Mouse (Mus musculus) heart, postnatal 0 days (tissue): ENCODE data around the gene Upf3a. TPM values are rescaled to one million over a fixed set of nuclear protein-coding genes. Genes with fewer than 3 reads are reported as not detected.
"Not testable (repeated sequence)": the region's sequence is repeated elsewhere in the genome, so short reads cannot be mapped to it uniquely, and the experiment has no call there.

Experiments used
- ATAC-seq: fragments of 200-750 bp; cut with Nextera tagmentation; 2 replicates; pipeline ENCODE4 v1.8.0; 2017; ENCODE audit warnings: low read depth, moderate number of reproducible peaks, moderate library complexity; ENCODE audit not compliant: insufficient read depth
- DNase-seq: peaks from one replicate; pipeline ENCODE4 v3.0.0-alpha.2; 2016; ENCODE audit warnings: low spot score
- H3K27ac ChIP-seq: fragments of 300-500 bp; sonication (generic); 2 replicates; pipeline ENCODE4 v1.5.1; 2014; ENCODE audit warnings: low read depth, mild to moderate bottlenecking
- H3K27me3 ChIP-seq: fragments of 300-500 bp; sonication (generic); 2 replicates; pipeline ENCODE4 v1.6.1; 2014; ENCODE audit warnings: low read length, mixed read lengths; ENCODE audit not compliant: control insufficient read depth, insufficient read depth
- H3K36me3 ChIP-seq: fragments of 300-500 bp; sonication (generic); replicated peaks from 2 replicates; pipeline ENCODE4 v1.6.1; 2014; ENCODE audit warnings: low read length, mixed read lengths; ENCODE audit not compliant: control insufficient read depth, insufficient read depth
- H3K4me1 ChIP-seq: fragments of 300-500 bp; sonication (generic); 2 replicates; pipeline ENCODE4 v1.6.1; 2014; ENCODE audit warnings: antibody characterized with exemption; ENCODE audit not compliant: control insufficient read depth, insufficient read depth
- H3K4me2 ChIP-seq: fragments of 300-500 bp; sonication (generic); 2 replicates; pipeline ENCODE4 v1.6.1; 2014; ENCODE audit warnings: low read depth, mild to moderate bottlenecking, low read length, moderate library complexity
- H3K4me3 ChIP-seq: fragments of 300-500 bp; sonication (generic); 2 replicates; pipeline ENCODE4 v1.5.1; 2014; ENCODE audit warnings: low read depth, low read length
- H3K9ac ChIP-seq: fragments of 300-500 bp; sonication (generic); replicated peaks from 2 replicates; pipeline ENCODE4 v1.6.1; 2014; ENCODE audit warnings: low read depth, low read length, mixed read lengths
- H3K9me3 ChIP-seq: fragments of 300-500 bp; sonication (generic); replicated peaks from 2 replicates; pipeline ENCODE4 v1.6.1; 2016; ENCODE audit warnings: low read length; ENCODE audit not compliant: control insufficient read depth
- CTCF ChIP-seq: IDR thresholded peaks from 2 replicates; pipeline ENCODE4 v1.5.1; 2016; ENCODE audit warnings: antibody characterized with exemption, control low read depth, low read depth
- EP300 ChIP-seq: IDR thresholded peaks from 2 replicates; pipeline ENCODE4 v1.6.1; 2016; ENCODE audit warnings: antibody characterized with exemption, low read depth
- WGBS: fragments of 180-500 bp; shearing (Covaris S2); extraction: QIAGEN DNeasy Blood & Tissue Kit; methylation state at CpG from one replicate; pipeline ENCODE4 v1.1.7; 2014; 5-methylcytosine and 5-hydroxymethylcytosine counted together
- polyA plus RNA-seq: library from polyadenylated mRNA; unstranded; fragments of >200 nt; fragmentation: Nextera tagmentation; extraction: Ambion mirVana; gene quantifications from 2 replicates; pipeline ENCODE4 v1.2.1, GENCODE M21; 2015
- total RNA-seq: library from RNA; depleted of rRNA; stranded (reverse); fragments of >200 nt; gene quantifications from 2 replicates; pipeline ENCODE4 v1.2.3, GENCODE M21; 2014; ENCODE audit warnings: low replicate concordance; rRNA removed

Upf3a gene
- total and polyA plus RNA-seq, 2 experiments from 2014 or later: 5.8 to 19.6 TPM

DNA sequence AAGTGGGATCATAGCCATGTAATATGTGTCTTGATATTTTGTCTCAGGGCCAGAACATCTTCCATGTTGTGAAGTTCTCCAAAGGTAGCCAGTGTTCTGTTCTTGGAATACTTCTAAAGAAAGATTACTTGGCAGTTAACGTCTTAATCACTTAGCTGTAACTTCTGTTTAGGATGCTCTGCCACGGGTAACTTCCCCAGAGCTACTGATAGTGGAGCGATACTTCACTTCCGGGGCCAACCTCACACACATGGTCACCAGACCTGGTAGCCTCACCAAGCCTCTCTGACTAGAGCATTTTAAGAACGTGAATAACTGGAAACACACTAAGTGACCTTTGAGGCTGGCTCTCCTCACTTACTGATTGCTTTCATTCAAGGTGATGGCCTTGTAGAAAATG, 14.2 kb downstream of the Upf3a start:
- H3K36me3 ChIP-seq: peaks cover 50% of the 10 kb centered on the region
- no peak overlapping the region for H3K4me3 ChIP-seq
- no peak for ATAC-seq

DNA sequence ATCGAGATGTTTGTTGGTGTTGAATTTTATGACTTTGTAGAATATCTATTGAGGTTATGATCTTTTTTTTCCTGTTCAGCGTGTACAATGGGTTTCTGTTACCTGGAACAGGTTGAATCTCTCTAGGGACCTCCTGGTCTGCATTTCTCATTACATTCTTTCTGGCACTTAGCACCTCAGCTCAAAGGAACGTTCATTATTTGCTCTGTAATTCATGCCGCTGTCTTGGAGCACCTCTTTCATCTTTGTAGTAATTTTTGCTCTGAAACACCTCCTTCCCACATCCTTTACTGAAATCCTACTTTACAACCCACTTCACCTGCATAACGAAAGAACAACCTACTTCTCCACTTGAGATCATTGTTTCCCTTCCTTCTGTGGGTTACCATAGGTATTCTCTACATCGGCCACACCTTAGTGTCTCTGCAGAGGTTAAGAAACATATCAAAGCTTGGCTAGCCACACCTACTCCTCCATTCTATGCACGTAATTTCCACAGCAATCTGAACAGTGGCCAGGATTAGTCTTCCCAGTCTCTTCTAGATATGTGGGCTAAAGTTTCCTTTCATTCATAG, 43.3 kb downstream of the Upf3a start:
- TF ChIP-seq EP300: no peak
- TF ChIP-seq CTCF: no peak
- ATAC-seq: no peak
- H3K4me3 ChIP-seq: no peak overlapping the region
- DNase-seq: no peak
- WGBS: 64% methylated on average over 7 of the region's 7 CpGs
- H3K4me1 ChIP-seq: no peaks in the 10 kb centered on the region
- H3K36me3 ChIP-seq: no peaks in the 10 kb centered on the region
- no peaks in the 10 kb centered on the region for H3K9me3 ChIP-seq
- no peak overlapping the region for H3K9ac ChIP-seq
- no peaks in the 10 kb centered on the region for H3K27me3 ChIP-seq
- no peak overlapping the region for H3K4me2 ChIP-seq
- H3K27ac ChIP-seq: no peak overlapping the region

More for the DNA sequence above, 14.2 kb downstream of the Upf3a start:
- WGBS: 83% methylated on average over 5 of the region's 5 CpGs
- H3K4me2 ChIP-seq: no peak overlapping the region
- no peaks in the 10 kb centered on the region for H3K9me3 ChIP-seq
- no peak overlapping the region for H3K27ac ChIP-seq
- no peak overlapping the region for H3K9ac ChIP-seq
- H3K27me3 ChIP-seq: no peaks in the 10 kb centered on the region
- H3K4me1 ChIP-seq: no peaks in the 10 kb centered on the region
- DNase-seq: no peak
- TF ChIP-seq CTCF (no peak), EP300 (no peak)

DNA sequence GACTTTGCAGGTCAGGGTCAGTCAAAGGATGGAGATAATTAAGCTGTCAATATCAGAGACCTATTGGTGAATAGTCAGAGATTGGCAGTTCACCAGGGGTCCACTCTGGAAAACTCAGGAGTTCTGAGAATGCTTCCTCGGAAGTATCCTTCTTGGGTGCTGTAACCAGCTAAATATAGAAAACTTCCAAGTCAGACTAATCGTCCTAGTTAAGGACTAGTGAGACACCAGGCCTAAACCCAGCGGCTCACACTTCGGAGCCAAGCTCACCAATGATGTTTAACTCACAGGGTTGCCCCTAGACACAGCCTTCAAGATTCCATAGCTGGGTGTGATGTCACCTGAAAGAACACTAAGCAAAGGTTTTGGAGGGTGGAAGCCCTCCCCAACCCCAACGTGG, 52.9 kb downstream of the Upf3a start, which contains the start of gene AF366264:
TSS of gene AF366264 (minus strand) at position 101 of the 400 bp plus-strand sequence.
- not testable (repeated sequence) for H3K27me3 ChIP-seq, H3K9ac ChIP-seq, H3K4me3 ChIP-seq, H3K27ac ChIP-seq, H3K4me2 ChIP-seq, H3K4me1 ChIP-seq, H3K9me3 ChIP-seq, DNase-seq, ATAC-seq, H3K36me3 ChIP-seq
- 66% methylated on average over 5 of the region's 5 CpGs for WGBS

DNA sequence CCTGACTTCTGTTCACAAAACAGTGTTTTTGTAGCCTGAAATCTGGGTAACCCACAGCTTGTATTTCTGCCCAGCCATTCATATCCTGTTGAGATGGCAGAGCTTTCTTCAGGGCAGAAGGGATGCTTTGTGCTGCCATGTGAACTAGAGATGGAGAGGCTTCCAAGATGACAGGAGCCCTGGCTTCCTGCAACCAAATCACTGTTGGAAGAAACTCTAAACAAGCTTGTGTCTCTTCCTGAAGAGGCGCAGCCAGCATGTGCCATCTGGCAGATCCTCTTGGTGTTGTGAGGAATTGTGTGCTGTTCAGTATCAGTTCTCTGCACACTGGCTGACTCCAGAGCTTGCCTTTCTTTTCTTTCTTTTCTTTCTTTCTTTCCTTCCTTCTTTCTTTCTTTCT, 57.9 kb downstream of the Upf3a start:
- H3K27me3 ChIP-seq, H3K4me3 ChIP-seq, DNase-seq, H3K27ac ChIP-seq, H3K4me1 ChIP-seq, H3K36me3 ChIP-seq, H3K4me2 ChIP-seq, H3K9ac ChIP-seq, H3K9me3 ChIP-seq, ATAC-seq: not testable (repeated sequence)
- 53% methylated on average over 1 of the region's 1 CpGs for WGBS

Other genes starting within 250 kb of the Upf3a start
- not detected in 2 replicates for gene 1700029H14Rik, start 223.2 kb upstream of the Upf3a start, total RNA-seq
- gene 1700029H14Rik, start 223.2 kb upstream of the Upf3a start, polyA plus RNA-seq: not detected in 2 replicates
- 27.7 and 29.9 TPM in 2 replicates for gene Rasa3, start 108.0 kb upstream of the Upf3a start, total RNA-seq
- gene Rasa3, start 108.0 kb upstream of the Upf3a start, polyA plus RNA-seq: 11.8 and 13.2 TPM in 2 replicates
- gene Cfap97d2, start 79.7 kb upstream of the Upf3a start, total RNA-seq: not detected in 2 replicates
- gene Cfap97d2, start 79.7 kb upstream of the Upf3a start, polyA plus RNA-seq: 0.10 TPM in 1 of 2 replicates, not detected in the other
- gene Cdc16, start 27.9 kb upstream of the Upf3a start, total RNA-seq: 80.9 and 89.3 TPM in 2 replicates
- gene Cdc16, start 27.9 kb upstream of the Upf3a start, polyA plus RNA-seq: 52.0 and 53.1 TPM in 2 replicates
- not detected in 2 replicates for gene AF366264, start 52.8 kb downstream of the Upf3a start, total RNA-seq
- gene AF366264, start 52.8 kb downstream of the Upf3a start, polyA plus RNA-seq: not detected in 2 replicates
- gene Champ1, start 84.0 kb downstream of the Upf3a start, total RNA-seq: 5.2 and 10.1 TPM in 2 replicates
- gene Champ1, start 84.0 kb downstream of the Upf3a start, polyA plus RNA-seq: 5.8 and 6.0 TPM in 2 replicates
- gene Coprs, start 104.7 kb downstream of the Upf3a start, total RNA-seq: 13.2 and 49.1 TPM in 2 replicates
- gene Coprs, start 104.7 kb downstream of the Upf3a start, polyA plus RNA-seq: 41.4 and 44.6 TPM in 2 replicates